Mouse (Mus musculus) CH12.LX (cell line): Measurements from ENCODE around the gene Bckdk.

Experiments used
- CHD2 ChIP-seq: IDR thresholded peaks from 2 replicates; pipeline ENCODE4 v1.6.1; 2011; ENCODE audit warnings: low read length, improper control_type of control experiment
- CTCF ChIP-seq, 2 experiments: IDR thresholded peaks in 1 of 2; conservative IDR thresholded peaks in 1 of 2; 2 replicates each; pipeline ENCODE4 v1.5.1; 2011 to 2012; ENCODE audit warnings: low read depth in 2 of 2, low read length in 2 of 2, improper control_type of control experiment in 1 of 2, inconsistent platforms in 1 of 2, mild to moderate bottlenecking in 1 of 2, moderate library complexity in 1 of 2
- E2F4 ChIP-seq: IDR thresholded peaks from 2 replicates; pipeline ENCODE4 v1.6.1; 2011; ENCODE audit warnings: low read depth, low read length, improper control_type of control experiment; ENCODE audit not compliant: insufficient replicate concordance
- ELF1 ChIP-seq: IDR thresholded peaks from 2 replicates; pipeline ENCODE4 v1.6.1; 2014; ENCODE audit warnings: low read depth, mild to moderate bottlenecking, inconsistent platforms, low read length, improper control_type of control experiment
- EP300 ChIP-seq: IDR thresholded peaks from 2 replicates; pipeline ENCODE4 v1.6.1; 2011; ENCODE audit warnings: low read length, improper control_type of control experiment
- IRF4 ChIP-seq: IDR thresholded peaks from 2 replicates; pipeline ENCODE4 v1.6.1; 2014; ENCODE audit warnings: low read depth, mild to moderate bottlenecking, inconsistent platforms, low read length, improper control_type of control experiment
- MAX ChIP-seq: IDR thresholded peaks from 2 replicates; pipeline ENCODE4 v1.6.1; 2011; ENCODE audit warnings: low read length, improper control_type of control experiment
- MYC ChIP-seq: IDR thresholded peaks from 2 replicates; pipeline ENCODE4 v1.6.1; 2011; ENCODE audit warnings: low read depth, mild to moderate bottlenecking, improper control_type of control experiment, low read length
- POLR2A ChIP-seq: IDR thresholded peaks from 2 replicates; pipeline ENCODE4 v1.6.1; 2011; ENCODE audit warnings: low read depth, mild to moderate bottlenecking, improper control_type of control experiment, low read length
- RAD21 ChIP-seq: IDR thresholded peaks from 2 replicates; pipeline ENCODE4 v1.6.1; 2011; ENCODE audit warnings: low read depth, mild to moderate bottlenecking, low read length, improper control_type of control experiment, moderate library complexity
- SIN3A ChIP-seq: IDR thresholded peaks from 2 replicates; pipeline ENCODE4 v1.6.1; 2012; ENCODE audit warnings: low read length, improper control_type of control experiment, inconsistent platforms
- SMC3 ChIP-seq: IDR thresholded peaks from 2 replicates; pipeline ENCODE4 v1.6.1; 2011; ENCODE audit warnings: low read depth, low read length, improper control_type of control experiment
- TCF12 ChIP-seq: IDR thresholded peaks from 2 replicates; pipeline ENCODE4 v1.6.1; 2014; ENCODE audit warnings: low read depth, mild to moderate bottlenecking, inconsistent platforms, low read length, improper control_type of control experiment
- ZMIZ1 ChIP-seq: IDR thresholded peaks from 2 replicates; pipeline ENCODE4 v1.6.1; 2012; ENCODE audit warnings: low read depth, mild to moderate bottlenecking, inconsistent platforms, low read length, improper control_type of control experiment

DNA sequence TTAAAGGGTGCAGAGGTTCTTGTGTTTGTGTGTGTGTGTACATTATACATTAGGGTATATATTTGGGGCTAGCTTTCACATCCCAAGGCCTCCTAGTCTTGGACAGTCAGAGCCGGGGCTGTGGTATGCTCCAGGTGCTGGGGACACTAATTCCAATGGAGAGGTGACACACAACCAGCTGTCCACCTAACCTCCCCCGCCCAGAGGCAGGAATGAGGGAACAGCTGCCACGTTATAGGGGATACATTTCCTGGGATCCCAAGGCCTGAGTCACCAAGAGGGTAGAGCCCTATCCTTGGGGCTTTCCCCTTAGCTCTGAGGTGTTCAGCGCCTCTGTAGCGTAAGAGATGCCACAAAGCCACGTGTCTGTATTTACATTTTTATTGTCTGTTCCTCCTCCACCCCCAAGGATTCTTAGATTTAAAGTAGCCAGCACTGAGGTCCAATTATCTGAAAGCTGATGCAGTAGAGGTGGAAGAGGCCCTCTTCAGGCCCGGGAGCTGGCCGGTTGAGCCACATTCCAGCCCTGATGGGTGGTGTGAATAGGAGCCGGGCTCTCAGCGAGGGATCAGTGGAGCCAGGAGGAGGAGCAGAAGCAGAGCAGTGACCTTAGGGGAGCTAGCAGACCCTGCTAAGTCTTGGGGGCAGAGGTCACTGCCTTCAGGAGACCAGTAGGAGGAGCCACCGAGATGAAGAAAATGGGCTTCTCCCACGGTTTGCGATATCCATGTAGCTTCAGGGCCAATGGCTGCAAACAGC lies 28.6 kb downstream of the Bckdk start:
- TF ChIP-seq CTCF (conservative IDR thresholded peaks at IDR 0.05 in 1 of 2, IDR thresholded peaks at IDR 0.05 in 1 of 2; ENCODE audit: low read depth in 2 of 2, low read length in 2 of 2): peak in 1 of 2 experiments; percentile 26; a peak in 2 of 4 replicates
- TF ChIP-seq TCF12: no peak
- no peak for TF ChIP-seq IRF4
- no peak for TF ChIP-seq POLR2A
- no peak for TF ChIP-seq SIN3A
- no peak for TF ChIP-seq ZMIZ1
- TF ChIP-seq E2F4: no peak
- peak; percentile 36; the same call in 1 of the 2 replicates for TF ChIP-seq MAX
- no peak for TF ChIP-seq EP300
- TF ChIP-seq RAD21: no peak
- no peak for TF ChIP-seq CHD2
- no peak for TF ChIP-seq ELF1
- no peak for TF ChIP-seq MYC
- TF ChIP-seq SMC3: no peak
